Mouse (Mus musculus) urinary bladder, postnatal 25 days (tissue): ENCODE results near the gene Gm49394.

Experiments
- DNase-seq: peaks from one replicate; pipeline ENCODE4 v3.0.0; 2022; ENCODE audit warnings: low spot score

The Gm49394 gene

DNA sequence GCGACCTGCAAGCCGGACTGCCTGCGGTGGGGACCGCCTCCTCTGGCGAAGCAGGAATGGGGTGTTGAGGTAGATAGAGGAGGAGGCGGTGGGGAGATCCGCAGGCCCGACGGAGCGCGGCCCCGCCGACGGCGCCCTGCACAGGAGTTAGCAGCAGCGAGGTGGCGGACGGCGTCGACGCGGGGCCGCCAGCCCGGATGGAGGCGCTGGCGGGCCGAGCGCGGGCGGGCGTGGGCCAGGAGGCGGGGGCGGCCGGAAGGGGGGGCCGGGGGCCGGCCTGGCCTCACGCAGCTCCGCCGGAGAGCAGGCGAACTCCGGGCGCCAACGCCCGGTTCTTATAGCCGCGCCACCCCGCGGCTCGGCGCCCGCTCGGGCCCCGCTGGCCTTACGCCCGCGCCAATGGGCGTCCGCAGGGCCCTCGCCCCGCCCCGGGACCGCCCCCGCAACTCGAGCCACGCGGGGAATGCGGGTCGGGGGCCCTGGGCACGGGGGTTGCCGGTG, 10.5 kb downstream of the Gm49394 start:
- peak; percentile 39 for DNase-seq

DNA sequence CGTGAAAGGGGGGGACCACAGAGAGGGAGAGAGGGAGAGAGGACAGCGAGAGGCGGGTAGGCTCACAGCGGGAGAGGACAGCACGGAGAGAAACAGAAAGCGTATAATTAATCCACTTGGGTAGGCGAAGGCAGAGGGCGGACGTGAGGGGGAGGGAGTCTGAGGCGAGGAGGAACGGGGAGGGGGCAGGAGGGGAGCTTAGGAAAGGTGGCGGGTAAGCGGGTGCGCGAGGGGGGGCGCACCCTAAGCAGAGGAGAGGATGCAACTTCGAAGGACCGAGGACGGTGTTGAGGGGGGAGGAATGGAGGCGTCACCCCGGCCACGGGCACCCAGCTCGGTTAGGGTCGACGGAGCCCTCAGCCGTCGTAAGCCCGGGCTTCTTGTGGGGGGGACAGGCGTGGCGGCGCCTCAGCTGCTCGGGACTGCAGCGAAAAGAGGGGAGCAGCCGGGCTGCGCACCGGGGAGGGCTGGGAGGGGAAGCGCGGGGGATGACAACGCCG, 11.0 kb downstream of the Gm49394 start:
- no peak for DNase-seq

DNA sequence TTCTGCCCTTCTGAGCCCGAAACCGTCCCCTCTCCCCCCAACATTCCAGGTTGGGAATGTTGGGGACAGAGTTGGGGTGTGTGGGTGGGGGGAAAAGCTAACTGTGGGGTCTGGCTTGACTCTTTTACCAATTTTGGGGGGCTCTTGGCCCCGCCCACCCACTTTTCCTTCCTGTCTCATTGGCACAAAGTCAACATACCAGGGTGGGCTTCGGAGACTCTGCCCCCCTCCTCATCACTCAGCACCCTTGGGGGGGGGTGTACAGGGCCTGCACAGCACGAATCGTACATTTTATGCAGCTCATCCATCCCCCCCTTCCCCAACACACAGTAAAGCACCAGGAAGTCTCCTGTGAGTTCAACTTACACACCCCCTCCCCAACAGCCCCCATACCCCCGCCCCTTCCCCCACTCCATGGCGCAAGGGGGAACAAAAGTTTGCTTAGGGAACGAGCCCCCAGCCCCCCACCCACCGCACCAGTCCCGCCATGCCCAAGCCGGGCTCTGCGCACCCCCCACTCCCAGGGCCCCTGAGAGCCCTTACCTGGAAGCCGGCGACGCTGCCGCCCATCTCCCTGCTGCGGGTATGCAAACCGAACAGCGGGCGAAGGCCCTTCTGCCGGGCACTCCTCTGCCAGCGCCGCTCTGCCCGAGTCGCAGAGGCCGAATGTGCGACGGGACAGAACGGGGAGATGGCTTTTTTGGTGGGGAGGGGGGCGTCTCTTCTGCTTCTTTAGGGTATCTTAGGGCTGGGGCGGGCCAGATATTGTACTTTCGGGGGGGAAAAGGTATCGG, 11.7 kb downstream of the Gm49394 start:
- DNase-seq = no peak

DNA sequence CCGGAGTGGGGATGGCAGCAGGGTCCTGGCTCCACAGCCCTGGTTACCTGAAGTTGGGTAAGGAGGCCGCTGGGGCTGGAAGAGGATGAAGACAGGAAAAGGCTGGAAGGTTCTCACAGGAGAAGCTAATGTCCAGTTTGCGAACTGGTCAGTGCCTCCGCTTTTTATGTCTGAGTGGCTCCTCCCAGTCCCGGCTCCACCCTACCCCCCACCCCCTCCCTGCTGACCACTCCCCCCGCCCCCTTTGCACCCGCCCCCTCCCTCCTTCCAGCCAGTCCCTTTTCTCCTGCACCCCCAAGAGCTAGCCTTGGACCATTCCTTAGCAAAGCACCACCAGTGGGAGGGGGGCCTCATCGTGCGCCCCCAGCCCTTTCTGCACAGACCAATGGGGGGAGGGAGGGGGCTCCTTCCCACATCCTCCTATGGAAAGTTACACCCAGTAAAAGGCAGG, 12.4 kb downstream of the Gm49394 start:
- no peak for DNase-seq

DNA sequence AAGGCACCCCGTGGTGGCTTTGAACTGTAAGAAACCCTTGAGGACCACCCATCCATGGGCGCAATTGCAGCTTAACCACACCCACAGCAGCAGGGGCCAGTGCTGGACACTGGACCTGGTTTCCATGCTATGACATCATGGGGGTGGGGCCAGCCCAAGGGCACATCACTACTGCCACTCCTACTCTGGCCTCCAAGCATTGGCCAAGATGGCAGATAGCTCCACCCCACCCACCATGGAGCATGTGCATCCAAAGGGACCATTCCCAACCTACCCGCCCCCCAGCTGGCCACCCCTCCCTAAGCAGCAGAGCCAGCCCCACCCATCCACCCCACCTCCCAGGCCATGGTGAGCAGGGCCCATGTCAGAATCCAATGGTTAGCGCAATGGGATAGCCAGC, 13.7 kb downstream of the Gm49394 start:
- DNase-seq = no peak

DNA sequence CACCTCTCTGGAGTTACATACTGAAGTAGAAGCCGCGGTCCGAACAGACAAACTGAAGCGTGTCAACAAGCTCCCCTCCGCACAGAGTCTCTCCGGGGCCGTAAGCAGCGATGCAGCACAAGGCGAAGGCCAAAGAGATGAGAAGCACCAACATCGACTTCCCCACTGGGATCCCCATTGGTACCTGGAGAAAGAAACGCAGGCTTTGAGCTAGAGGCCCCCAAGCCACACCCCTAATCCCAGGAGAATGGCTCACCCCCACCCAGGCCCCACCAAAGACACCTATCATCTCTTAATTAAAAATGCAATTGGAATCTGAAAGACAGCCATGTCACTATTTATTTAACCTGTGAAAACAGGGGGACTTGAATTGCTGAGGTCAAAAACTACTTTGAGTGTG, 14.1 kb downstream of the Gm49394 start:
- no peak for DNase-seq

DNA sequence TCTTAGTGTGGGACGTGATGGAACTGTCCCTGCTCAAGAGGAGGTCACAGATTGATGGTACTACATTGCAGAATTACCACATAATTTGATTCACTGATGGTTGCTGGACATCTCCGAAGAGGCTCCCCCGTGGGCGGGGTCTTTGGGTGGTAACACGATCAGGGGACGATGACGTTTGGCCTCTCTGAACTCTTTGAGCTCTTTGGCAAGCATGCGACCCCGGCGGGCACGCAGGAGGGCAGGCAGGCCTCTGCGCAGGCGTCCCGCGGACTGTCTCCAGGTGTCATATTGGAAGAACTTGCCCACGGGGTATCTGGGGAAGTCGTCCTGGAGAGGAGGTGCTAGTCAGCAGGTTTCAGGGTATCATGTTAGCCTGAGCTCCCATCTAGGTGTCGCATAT, 16.0 kb downstream of the Gm49394 start:
- no peak for DNase-seq

DNA sequence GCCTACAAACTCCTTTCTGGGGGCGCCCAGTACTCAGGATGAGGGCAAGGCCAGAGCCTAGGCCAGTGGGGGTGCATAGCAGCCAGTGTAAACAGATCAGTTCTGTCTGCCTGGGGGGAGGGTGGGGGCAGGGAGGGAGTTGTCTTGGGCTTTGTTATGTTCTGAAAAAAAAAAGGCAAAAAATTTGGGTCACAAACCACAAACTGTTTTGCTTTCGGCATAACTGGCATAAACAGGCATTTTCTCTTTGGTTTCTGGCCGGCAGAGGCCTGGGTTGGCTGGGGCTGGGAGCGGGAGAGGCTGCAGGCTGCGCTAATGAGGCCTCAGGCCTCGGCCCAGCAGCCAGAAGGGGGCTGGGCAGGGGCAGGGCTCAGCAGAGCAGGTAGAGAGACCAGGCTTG, 23.1 kb downstream of the Gm49394 start:
- no peak for DNase-seq

DNA sequence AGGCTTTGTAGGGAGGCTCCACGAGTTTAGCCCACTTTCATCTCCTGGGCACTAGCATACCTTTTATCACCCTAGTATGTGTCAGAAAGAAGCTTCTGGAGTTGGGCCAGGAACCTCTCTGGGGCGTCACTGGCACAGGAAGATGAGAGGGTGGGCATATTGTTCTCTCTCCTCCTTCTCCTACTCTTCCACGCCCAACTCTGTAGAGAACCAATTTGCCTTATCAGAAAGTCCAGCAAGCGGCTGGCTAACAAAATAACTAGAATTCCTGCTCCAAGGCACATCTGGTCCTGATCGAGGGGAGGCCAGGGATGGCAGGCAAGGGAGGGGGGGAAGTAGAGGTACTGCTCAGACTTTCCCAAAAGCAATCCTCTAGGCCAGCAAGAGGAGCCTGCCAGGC, 24.7 kb downstream of the Gm49394 start:
- no peak for DNase-seq

DNA sequence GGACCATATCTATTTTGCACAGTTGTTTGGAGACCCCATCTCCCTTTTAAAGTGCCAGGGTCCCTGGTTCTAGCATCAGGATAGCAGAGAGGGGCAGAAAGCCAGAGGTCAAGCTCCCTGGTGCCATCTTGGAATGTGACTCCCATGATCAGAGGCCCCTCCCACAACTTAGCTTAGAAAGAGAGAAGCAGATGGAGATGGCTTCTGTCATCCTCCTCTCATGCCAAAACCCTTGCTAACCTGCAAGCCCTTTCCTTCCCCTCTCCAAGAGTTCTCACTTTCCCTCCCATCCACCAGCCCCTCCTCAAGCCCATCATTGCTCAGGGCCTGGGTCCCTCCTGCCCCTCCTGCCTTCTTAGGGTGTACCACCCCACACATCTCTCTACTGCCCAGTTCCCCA, 33.6 kb downstream of the Gm49394 start:
- DNase-seq = no peak

DNA sequence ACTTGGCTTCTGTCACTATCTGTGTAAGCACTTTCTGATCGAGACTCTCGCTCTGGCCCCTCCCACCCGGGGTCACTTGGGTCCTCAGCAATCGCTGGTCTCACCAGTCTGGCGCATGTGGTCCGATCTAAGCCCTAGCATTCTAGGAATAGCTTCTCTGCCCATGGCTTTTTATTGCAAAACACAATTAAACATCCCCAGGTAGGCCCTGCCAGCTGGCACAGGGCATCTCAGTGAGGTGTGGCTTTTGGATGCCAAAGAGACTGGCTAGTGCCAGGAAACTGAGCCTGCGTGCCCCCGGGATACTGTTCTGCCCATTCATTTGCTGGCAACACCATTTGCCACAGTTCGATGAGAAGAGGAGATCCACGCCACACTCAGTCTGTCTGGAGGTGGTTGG, 39.1 kb downstream of the Gm49394 start:
- DNase-seq = no peak

DNA sequence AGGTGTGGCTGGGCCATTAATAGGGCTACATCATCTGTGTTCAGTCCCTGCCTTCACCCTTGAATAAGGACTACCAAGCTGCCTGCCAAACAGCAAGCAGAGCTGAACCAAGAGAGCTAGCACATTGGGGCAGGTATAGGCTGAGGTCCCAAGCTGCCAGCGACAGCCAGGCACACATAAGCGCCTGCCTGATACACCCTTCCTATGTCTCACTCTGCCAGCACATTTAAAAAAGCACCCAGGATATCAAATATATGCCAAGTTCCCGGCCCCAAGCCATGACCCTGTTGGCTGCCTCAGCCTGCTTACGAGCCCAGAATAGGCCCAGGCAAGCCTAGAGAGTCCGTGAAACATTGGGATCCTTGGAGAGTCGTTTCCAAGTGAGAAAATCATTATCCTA, 39.9 kb downstream of the Gm49394 start:
- no peak for DNase-seq

DNA sequence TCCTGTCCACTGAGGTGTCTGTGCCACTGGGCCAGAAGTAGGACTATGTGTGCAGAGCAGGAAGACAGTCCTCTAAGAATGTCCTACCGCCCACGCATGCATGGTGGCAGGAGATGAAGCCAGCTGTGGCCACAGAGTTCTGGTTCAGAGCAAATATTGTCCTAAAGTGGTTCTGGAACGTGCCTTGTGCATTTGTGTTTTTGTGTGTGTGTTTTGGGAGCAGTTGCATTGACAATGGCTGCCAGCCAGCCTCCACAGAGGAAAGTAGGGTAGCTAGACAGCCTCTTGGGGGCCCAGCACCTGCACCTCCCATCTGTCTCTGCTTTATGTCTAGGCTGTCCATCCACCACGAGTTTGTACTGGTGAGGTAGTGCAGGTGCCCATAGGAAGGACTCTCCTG, 47.6 kb downstream of the Gm49394 start:
- DNase-seq = no peak

DNA sequence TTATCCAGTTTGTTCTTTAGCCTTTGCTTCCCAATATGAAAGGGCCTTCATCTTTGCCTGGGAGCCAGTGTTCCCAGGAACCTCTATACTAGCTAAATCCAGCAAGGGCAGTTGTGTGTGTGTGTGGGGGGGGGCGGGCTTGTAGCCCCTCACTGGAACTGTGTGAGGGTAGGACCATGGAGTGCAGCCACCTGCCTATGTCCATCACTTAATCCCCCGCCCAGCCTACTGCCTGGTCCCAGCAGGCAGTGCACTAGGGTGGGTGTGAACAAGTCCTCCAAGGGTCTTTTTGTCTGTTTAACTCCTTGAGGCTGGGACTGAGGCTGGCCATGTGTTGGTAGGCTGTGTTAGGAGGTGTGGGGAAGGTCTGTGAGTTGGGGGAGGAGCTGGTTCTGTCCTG, 56.7 kb downstream of the Gm49394 start:
- DNase-seq = no peak

DNA sequence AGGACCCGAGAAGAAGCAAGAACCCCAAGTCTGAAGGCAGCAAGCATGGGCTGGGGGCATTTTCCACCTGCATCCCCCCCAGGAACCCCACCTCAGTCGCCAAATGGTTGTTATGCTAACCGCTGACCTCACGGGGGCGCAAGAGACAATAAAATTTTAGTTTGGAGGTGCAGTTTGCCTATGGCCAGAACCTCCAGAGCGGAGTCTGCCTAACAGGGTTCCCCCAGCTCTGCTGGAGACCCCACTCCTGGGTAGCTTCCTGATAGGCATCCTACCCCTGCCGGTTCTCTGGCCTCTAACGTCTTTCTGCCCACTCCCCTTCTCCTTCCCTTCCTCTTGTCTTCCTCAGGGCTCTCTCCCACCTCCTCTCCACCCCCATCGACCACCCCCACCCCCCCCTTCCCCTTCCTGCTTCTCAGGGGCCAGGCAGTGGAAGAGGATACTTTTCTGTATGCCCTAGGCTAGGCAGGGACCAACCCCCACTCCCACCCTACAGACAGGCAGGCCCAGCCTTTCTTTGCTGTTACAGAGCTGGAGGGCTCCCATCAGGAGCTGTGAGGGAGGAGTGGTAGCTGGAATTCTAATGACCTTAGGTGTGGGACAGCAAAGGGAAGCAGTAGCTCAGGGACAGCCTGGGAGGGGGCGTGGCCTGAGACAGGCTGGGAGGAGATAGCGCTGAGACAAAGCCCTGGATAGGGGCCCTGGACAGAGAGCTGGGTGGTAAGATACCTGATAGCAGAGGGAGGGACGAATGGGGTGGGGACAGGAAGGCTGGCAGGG, 58.9 kb downstream of the Gm49394 start:
- peak; percentile 59 for DNase-seq

DNA sequence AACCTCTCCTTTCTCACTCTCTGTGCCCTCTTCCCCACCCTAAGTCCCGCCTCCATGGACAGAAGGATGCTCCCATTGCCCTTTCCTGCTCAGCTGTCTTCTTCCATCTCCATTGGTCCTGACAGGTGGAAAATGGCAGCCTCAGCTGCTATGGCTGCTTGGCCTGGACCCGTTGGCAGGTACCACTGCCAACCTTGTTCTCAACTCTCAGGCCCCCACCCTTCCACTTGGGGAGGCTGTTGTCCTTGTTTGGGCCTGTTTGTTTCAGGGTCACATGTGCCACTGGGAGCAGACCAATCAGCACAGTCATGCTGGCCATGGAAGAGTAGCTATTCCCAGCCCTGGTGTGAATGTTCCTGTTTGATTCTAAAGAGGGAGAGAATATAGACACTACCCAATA, 68.8 kb downstream of the Gm49394 start:
- no peak for DNase-seq
